Mouse (Mus musculus): ENCODE measurements at regions not wholly inside any gene's neighbourhood (a gene's known extent, or its start where the extent isn't known, plus 50 kb on each side); places are given as distances from the start of the nearest gene placed in this dataset.

- Histone ChIP-seq H3K9ac (replicated peaks) (no peak overlapping the region), H3K36me3 (replicated peaks; ENCODE audit: insufficient read depth, low read length) (no peaks in the 10 kb centered on the region), H3K4me3 (ENCODE audit: low read depth, low read length) (no peak overlapping the region), H3K27ac (ENCODE audit: low read depth) (no peak overlapping the region), H3K4me2 (ENCODE audit: low read depth, low read length) (no peak overlapping the region), H3K9me3 (ENCODE audit: low read length) (no peaks in the 10 kb centered on the region), H3K4me1 (ENCODE audit: insufficient read depth) (no peaks in the 10 kb centered on the region), H3K27me3 (ENCODE audit: insufficient read depth, low read length) (no peaks in the 10 kb centered on the region)
- ATAC-seq (no peak), DNase-seq (no peak)
- no peak for TF ChIP-seq EP300 (IDR thresholded peaks at IDR 0.05; ENCODE audit: low read depth)
- no peak for TF ChIP-seq CTCF (IDR thresholded peaks at IDR 0.05; ENCODE audit: low read depth)
- WGBS (ENCODE audit: insufficient replicate concordance): 76% methylated on average over 6 of the region's 6 CpGs
Measured at GRCm38 (mm10) chr17:7655966-7656365, 171.1 kb downstream of the Fndc1 start.

DNA sequence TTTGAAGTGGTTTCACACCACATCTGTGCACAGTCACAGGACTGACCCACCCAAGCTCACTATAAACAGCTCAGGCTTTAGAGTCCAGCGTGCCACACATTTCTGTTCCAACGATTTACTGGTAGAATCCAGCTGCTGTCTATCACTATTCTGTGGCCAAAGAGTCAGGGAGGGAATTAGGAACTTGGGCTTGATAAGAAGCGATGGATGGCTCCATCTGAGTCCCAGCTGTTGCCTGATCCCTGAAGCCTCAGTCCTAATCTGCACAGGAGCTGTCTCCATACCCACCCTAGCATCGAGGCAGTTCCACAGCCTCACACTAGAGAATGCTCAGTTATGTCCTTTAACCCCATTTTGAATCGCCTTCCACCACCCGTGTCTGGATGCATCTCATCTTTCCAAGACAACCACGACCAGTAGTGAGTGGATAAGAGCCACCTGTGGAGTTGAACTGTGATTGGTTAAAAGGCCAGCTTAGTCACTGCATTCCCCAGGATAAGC is 173.0 kb downstream of the Fndc1 start:
- DNase-seq (no peak), ATAC-seq (no peak)
- 60% methylated on average over 7 of the region's 7 CpGs for WGBS (ENCODE audit: insufficient replicate concordance)
- TF ChIP-seq CTCF (IDR thresholded peaks at IDR 0.05; ENCODE audit: low read depth) (no peak), EP300 (IDR thresholded peaks at IDR 0.05; ENCODE audit: low read depth) (no peak)
- Histone ChIP-seq H3K27ac (ENCODE audit: low read depth) (no peak overlapping the region), H3K4me1 (ENCODE audit: insufficient read depth) (no peaks in the 10 kb centered on the region), H3K4me3 (ENCODE audit: low read depth, low read length) (no peak overlapping the region), H3K4me2 (ENCODE audit: low read depth, low read length) (no peak overlapping the region), H3K9ac (replicated peaks) (no peak overlapping the region), H3K36me3 (replicated peaks; ENCODE audit: insufficient read depth, low read length) (no peaks in the 10 kb centered on the region), H3K27me3 (ENCODE audit: insufficient read depth, low read length) (no peaks in the 10 kb centered on the region), H3K9me3 (ENCODE audit: low read length) (no peaks in the 10 kb centered on the region)

GRCm38 (mm10) chr17:7652037-7652436 is 175.1 kb downstream of the Fndc1 start:
- Histone ChIP-seq H3K4me2 (ENCODE audit: low read depth, low read length) (no peak overlapping the region), H3K9me3 (ENCODE audit: low read length) (no peaks in the 10 kb centered on the region), H3K9ac (replicated peaks) (no peak overlapping the region), H3K27ac (ENCODE audit: low read depth) (no peak overlapping the region), H3K36me3 (replicated peaks; ENCODE audit: insufficient read depth, low read length) (no peaks in the 10 kb centered on the region), H3K4me1 (ENCODE audit: insufficient read depth) (no peaks in the 10 kb centered on the region), H3K4me3 (ENCODE audit: low read depth, low read length) (no peak overlapping the region), H3K27me3 (ENCODE audit: insufficient read depth, low read length) (no peaks in the 10 kb centered on the region)
- no peak for ATAC-seq
- WGBS (ENCODE audit: insufficient replicate concordance): 80% methylated on average over 1 of the region's 1 CpGs
- TF ChIP-seq EP300 (IDR thresholded peaks at IDR 0.05; ENCODE audit: low read depth) (no peak), CTCF (IDR thresholded peaks at IDR 0.05; ENCODE audit: low read depth) (no peak)
- DNase-seq: no peak

DNA sequence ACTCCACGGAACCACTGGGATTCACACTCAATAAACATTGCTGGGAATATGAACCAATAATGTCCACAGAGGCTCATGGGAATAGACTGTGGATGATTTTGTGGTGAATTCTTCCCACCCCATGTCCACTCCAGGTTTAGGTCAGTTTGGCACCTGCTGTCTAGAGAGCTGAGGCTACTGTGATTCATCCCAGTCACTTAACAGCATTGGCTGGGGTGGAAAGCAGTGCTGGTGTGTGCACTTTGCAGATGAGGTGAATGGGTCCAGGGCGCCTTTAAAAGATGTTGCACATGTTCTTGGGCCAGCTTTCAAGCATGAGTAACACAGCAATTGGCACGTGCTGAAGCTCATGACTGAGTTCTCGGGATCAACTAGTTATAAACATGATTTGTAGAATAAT is 176.7 kb downstream of the Fndc1 start:
- no peaks in the 10 kb centered on the region for H3K9me3 ChIP-seq (ENCODE audit: low read length)
- WGBS (ENCODE audit: insufficient replicate concordance): 68% methylated on average over 4 of the region's 4 CpGs

DNA sequence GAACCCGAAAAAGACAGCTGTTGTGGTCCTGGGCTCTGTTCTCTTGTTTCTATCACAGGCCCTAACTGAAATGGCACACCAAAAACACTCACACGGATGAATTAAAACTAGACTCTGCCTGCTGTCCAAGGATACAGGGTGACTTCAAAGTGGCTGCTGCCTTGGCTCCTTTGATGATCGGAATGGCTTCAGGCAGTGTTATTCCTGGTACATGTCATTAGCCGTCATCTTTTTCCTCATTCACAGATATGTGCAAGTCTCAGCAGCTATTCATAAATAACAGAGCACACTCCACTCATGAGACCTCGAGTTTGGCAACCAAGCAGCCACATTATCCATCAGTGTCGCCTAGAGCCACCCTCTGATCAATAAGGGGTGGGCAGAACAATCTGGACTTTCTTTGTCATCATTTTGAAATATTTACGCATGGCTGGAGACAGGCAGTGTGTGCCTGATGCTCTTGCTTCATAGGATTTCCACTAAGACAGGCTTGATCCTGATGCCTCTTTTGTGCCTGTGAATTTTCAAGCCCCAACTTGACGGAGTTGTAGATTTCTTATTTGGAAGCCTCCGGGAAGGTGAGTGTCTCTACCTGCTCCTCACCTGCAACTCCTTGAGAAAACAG is 182.1 kb downstream of the Fndc1 start:
- 66% methylated on average over 9 of the region's 9 CpGs for WGBS (ENCODE audit: insufficient replicate concordance)
- no peak overlapping the region for H3K4me3 ChIP-seq (ENCODE audit: low read depth, low read length)
- no peaks in the 10 kb centered on the region for H3K9me3 ChIP-seq (ENCODE audit: low read length)
- DNase-seq (no peak), ATAC-seq (no peak)
- H3K36me3 ChIP-seq (replicated peaks; ENCODE audit: insufficient read depth, low read length): no peaks in the 10 kb centered on the region
- H3K4me1 ChIP-seq (ENCODE audit: insufficient read depth): no peaks in the 10 kb centered on the region
- TF ChIP-seq EP300 (IDR thresholded peaks at IDR 0.05; ENCODE audit: low read depth) (no peak), CTCF (IDR thresholded peaks at IDR 0.05; ENCODE audit: low read depth) (no peak)
- H3K27me3 ChIP-seq (ENCODE audit: insufficient read depth, low read length): no peaks in the 10 kb centered on the region
- no peak overlapping the region for H3K27ac ChIP-seq (ENCODE audit: low read depth)
- H3K9ac ChIP-seq (replicated peaks): no peak overlapping the region
- no peak overlapping the region for H3K4me2 ChIP-seq (ENCODE audit: low read depth, low read length)

More for the DNA sequence above, 176.7 kb downstream of the Fndc1 start:
- Histone ChIP-seq H3K27ac (ENCODE audit: low read depth) (no peak overlapping the region), H3K27me3 (ENCODE audit: insufficient read depth, low read length) (no peaks in the 10 kb centered on the region), H3K9ac (replicated peaks) (no peak overlapping the region), H3K4me3 (ENCODE audit: low read depth, low read length) (no peak overlapping the region), H3K4me1 (ENCODE audit: insufficient read depth) (no peaks in the 10 kb centered on the region), H3K36me3 (replicated peaks; ENCODE audit: insufficient read depth, low read length) (no peaks in the 10 kb centered on the region), H3K4me2 (ENCODE audit: low read depth, low read length) (no peak overlapping the region)
- DNase-seq: no peak
- TF ChIP-seq CTCF (IDR thresholded peaks at IDR 0.05; ENCODE audit: low read depth) (no peak), EP300 (IDR thresholded peaks at IDR 0.05; ENCODE audit: low read depth) (no peak)
- ATAC-seq: no peak

DNA sequence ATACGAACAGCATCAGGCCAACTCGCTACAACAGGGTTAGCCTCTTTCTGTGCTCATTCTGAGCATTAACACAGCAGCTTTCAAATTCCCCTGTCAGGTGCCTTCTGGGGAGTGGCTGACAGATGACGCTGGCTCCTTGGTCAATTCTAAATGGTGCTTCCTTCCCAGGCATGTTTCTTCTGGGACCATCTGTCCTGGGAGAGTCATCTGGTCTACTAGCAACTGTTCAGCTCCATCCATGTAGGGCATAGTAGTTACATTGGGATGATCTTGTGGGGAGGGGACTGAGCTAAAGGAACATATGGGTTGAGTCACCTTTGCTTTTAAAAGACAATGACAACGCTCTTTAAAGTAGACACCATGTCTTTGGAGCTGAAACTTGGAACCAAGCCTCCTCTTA is 183.5 kb downstream of the Fndc1 start:
- no peak for ATAC-seq
- WGBS (ENCODE audit: insufficient replicate concordance): 80% methylated on average over 4 of the region's 4 CpGs

More for the DNA sequence above, 183.5 kb downstream of the Fndc1 start:
- TF ChIP-seq EP300 (IDR thresholded peaks at IDR 0.05; ENCODE audit: low read depth) (no peak), CTCF (IDR thresholded peaks at IDR 0.05; ENCODE audit: low read depth) (no peak)
- Histone ChIP-seq H3K4me2 (ENCODE audit: low read depth, low read length) (no peak overlapping the region), H3K9ac (replicated peaks) (no peak overlapping the region), H3K4me3 (ENCODE audit: low read depth, low read length) (no peak overlapping the region), H3K4me1 (ENCODE audit: insufficient read depth) (no peaks in the 10 kb centered on the region), H3K27me3 (ENCODE audit: insufficient read depth, low read length) (no peaks in the 10 kb centered on the region), H3K36me3 (replicated peaks; ENCODE audit: insufficient read depth, low read length) (no peaks in the 10 kb centered on the region), H3K9me3 (ENCODE audit: low read length) (no peaks in the 10 kb centered on the region), H3K27ac (ENCODE audit: low read depth) (no peak overlapping the region)
- no peak for DNase-seq

Data from liver, postnatal 0 days (tissue).